Comparison of ENCODE assay signal across 9 mouse cellular contexts in the genomic region with DNA sequence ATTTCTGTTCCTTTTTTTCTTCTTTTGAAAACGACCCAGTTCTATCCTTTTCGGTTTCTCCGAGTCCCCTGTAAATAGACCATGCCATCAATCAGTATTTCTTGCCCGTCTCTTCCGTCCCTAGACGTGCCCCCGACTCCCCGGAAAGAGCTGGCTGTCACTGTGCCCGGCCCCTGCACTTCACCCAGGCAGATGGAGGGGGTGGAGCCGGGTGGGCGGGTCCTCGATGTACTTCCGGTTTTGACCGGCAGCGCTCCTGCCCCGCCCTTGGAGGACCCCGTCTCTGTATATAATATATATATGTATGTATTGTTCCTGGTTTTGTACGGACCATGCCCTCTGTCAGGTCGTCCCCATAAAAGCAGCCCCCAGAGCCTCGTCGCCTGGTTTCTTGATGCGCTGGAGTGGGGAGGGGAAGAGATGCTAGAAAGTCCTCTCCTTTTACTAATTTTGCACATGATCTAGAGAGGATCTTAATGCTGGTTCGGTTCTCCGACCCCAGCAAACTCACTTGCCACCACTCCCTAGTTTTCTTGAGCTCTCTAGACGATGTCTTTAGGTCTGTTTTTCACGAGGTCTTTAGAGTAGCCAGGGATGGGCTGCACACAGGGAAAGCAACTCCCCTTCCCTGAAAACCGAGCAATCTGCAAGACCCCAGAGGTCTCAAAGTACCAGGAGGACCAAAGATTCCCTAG. TPM values are rescaled to one million over a fixed set of nuclear protein-coding genes. Genes with fewer than 3 reads are reported as not detected.
DNase-seq lines count a peak whose midpoint lies in the region; ATAC-seq and TF ChIP-seq lines count a peak whose summit lies in the region.
"Had no signal": no experiment of that assay in that cellular context is flagged by ENCODE, and none has a peak within 500 bp of the region (broad histone marks: within the 10 kb centered on the region; RNA-seq: fewer than 3 reads in every experiment).

No protein-coding gene starts in this region.

- intact Hi-C loops in heart, postnatal 14 days (cut with DNase I) = no loop called here

- TF ChIP-seq RAD21 in MEL (IDR thresholded peaks at IDR 0.05; ENCODE audit: low read depth, low read length) = no peak

- H3K27me3 ChIP-seq in MEL (ENCODE audit: control insufficient read depth in 1 of 2, insufficient read depth in 2 of 2, low read length in 2 of 2) = no peaks in the 10 kb centered on the region
- H3K27me3 ChIP-seq in forebrain, embryonic 13.5 days = no peaks in the 10 kb centered on the region

- H3K36me3 ChIP-seq in MEL (ENCODE audit: control insufficient read depth in 1 of 2, insufficient read depth in 2 of 2, low read length in 2 of 2) = peaks cover 5 to 38% of the 10 kb centered on the region in 2 experiments
- peaks cover 42% of the 10 kb centered on the region for H3K36me3 ChIP-seq in forebrain, embryonic 13.5 days (ENCODE audit: poor library complexity, severe bottlenecking)

- peak; percentile 88 for DNase-seq in MEL (ENCODE audit: low read depth, low spot score)
- peak; percentile 69 for DNase-seq in c-Kit-negative CD71-positive TER-119-positive erythroid progenitor cells, embryonic 14.5 days (ENCODE audit: low read depth, low spot score)
- peak; percentile 81 to 83 for DNase-seq in heart, postnatal 14 days
- DNase-seq in kidney, postnatal 4 days = peak; percentile 91 to 93
- DNase-seq in lung, postnatal 10 days = peak; percentile 91
- peak; percentile 69 for DNase-seq in ovary, postnatal 14 days (ENCODE audit: low spot score)
- peak; percentile 83 for DNase-seq in thymus, postnatal 25 days

- TF ChIP-seq EP300 in MEL (IDR thresholded peaks at IDR 0.05; ENCODE audit: low read depth in 1 of 2, low read length in 2 of 2) = no peak

- peak in 1 of 2 experiments; percentile 39; a peak in 2 of 4 replicates for TF ChIP-seq POLR2A in MEL (IDR thresholded peaks at IDR 0.05; ENCODE audit: control insufficient read depth in 1 of 2, insufficient read depth in 1 of 2, low read depth in 1 of 2, low read length in 2 of 2, poor library complexity in 1 of 2)

- peak overlapping the region; percentile 72 for H3K27ac ChIP-seq in MEL (ENCODE audit: control insufficient read depth, low read depth, low read length)
- H3K27ac ChIP-seq in forebrain, embryonic 13.5 days = peak overlapping the region; percentile 81

- WGBS in forebrain, embryonic 13.5 days = 2% methylated on average over 27 of the region's 27 CpGs

- H3K4me1 ChIP-seq in MEL (ENCODE audit: control insufficient read depth in 1 of 2, insufficient read depth in 2 of 2, low read length in 2 of 2) = peaks cover 0 to 56% of the 10 kb centered on the region in 2 experiments; a peak in 3 of 4 replicates
- peaks cover 40% of the 10 kb centered on the region for H3K4me1 ChIP-seq in forebrain, embryonic 13.5 days

- H3K9me3 ChIP-seq in MEL (replicated peaks; ENCODE audit: insufficient read depth, low read length) = no peaks in the 10 kb centered on the region
- no peaks in the 10 kb centered on the region for H3K9me3 ChIP-seq in forebrain, embryonic 13.5 days (replicated peaks)

- H3K4me3 ChIP-seq in MEL (ENCODE audit: control insufficient read depth in 1 of 2, insufficient read depth in 1 of 2, low read depth in 2 of 2, low read length in 2 of 2) = peak overlapping the region; percentile 31 to 45
- peak overlapping the region; percentile 43 for H3K4me3 ChIP-seq in forebrain, embryonic 13.5 days

- peak overlapping the region; percentile 61 for H3K9ac ChIP-seq in MEL (ENCODE audit: control insufficient read depth, low read depth, low read length, poor library complexity, severe bottlenecking)
- H3K9ac ChIP-seq in forebrain, embryonic 13.5 days = peak overlapping the region; percentile 67

- peak; percentile 67 for ATAC-seq in forebrain, embryonic 13.5 days

- TF ChIP-seq CTCF in MEL (IDR thresholded peaks at IDR 0.05 in 2 of 3, conservative IDR thresholded peaks at IDR 0.05 in 1 of 3; ENCODE audit: control insufficient read depth in 1 of 3, insufficient read depth in 1 of 3, low read depth in 2 of 3, low read length in 3 of 3, poor library complexity in 1 of 3, severe bottlenecking in 1 of 3) = no peak

- peak overlapping the region; percentile 75 for H3K4me2 ChIP-seq in forebrain, embryonic 13.5 days

- H3K79me2 ChIP-seq in MEL (ENCODE audit: control insufficient read depth, insufficient read depth, low read length, poor library complexity) = peaks cover 19% of the 10 kb centered on the region

TF ChIP-seq in MEL, 35 proteins besides CTCF, POLR2A, EP300 and RAD21 (continues in another document):
- TF ChIP-seq ZC3H11A (IDR thresholded peaks at IDR 0.05; ENCODE audit: low read depth, low read length) (no peak), POLR2AphosphoS5 (IDR thresholded peaks at IDR 0.05; ENCODE audit: borderline replicate concordance, low read depth, low read length) (0 out of 2 replicates have a peak, but pooled peaks have one; percentile 49), USF2 (IDR thresholded peaks at IDR 0.05; ENCODE audit: borderline replicate concordance in 1 of 2, insufficient read depth in 1 of 2, low read depth in 1 of 2, low read length in 2 of 2) (no peak), MYC (IDR thresholded peaks at IDR 0.05; ENCODE audit: low read depth, low read length) (no peak), CHD1 (IDR thresholded peaks at IDR 0.05; ENCODE audit: low read depth, low read length) (no peak), TCF12 (IDR thresholded peaks at IDR 0.05; ENCODE audit: low read depth, low read length) (0 out of 2 replicates have a peak, but pooled peaks have one; percentile 33), RCOR1 (IDR thresholded peaks at IDR 0.05; ENCODE audit: low read depth, low read length) (no peak), MAZ (IDR thresholded peaks at IDR 0.05; ENCODE audit: low read depth, low read length) (peak; percentile 97), MEF2A (IDR thresholded peaks at IDR 0.05; ENCODE audit: extremely low read depth, insufficient replicate concordance, low read depth, low read length, poor library complexity, severe bottlenecking) (no peak), CHD2 (IDR thresholded peaks at IDR 0.05; ENCODE audit: low read length) (no peak), GABPA (IDR thresholded peaks at IDR 0.05; ENCODE audit: low read depth, low read length) (no peak), MYB (IDR thresholded peaks at IDR 0.05; ENCODE audit: low read depth, low read length) (no peak), POLR2AphosphoS2 (IDR thresholded peaks at IDR 0.05; ENCODE audit: low read length) (peak; percentile 98), ZKSCAN1 (IDR thresholded peaks at IDR 0.05; ENCODE audit: low read depth, low read length) (peak; percentile 42; the same call in 1 of the 2 replicates), NRF1 (IDR thresholded peaks at IDR 0.05; ENCODE audit: insufficient read depth, low read depth, low read length, poor library complexity, severe bottlenecking) (no peak), BHLHE40 (IDR thresholded peaks at IDR 0.05; ENCODE audit: borderline replicate concordance, low read depth, low read length) (no peak), SMC3 (IDR thresholded peaks at IDR 0.05; ENCODE audit: low read depth, low read length) (no peak), NELFE (IDR thresholded peaks at IDR 0.05; ENCODE audit: low read depth, low read length) (peak; percentile 52; the same call in 1 of the 2 replicates), HCFC1 (IDR thresholded peaks at IDR 0.05; ENCODE audit: low read depth, low read length) (peak; percentile 77), ETS1 (IDR thresholded peaks at IDR 0.05; ENCODE audit: low read depth, low read length) (0 out of 2 replicates have a peak, but pooled peaks have one; percentile 6), ZMIZ1 (IDR thresholded peaks at IDR 0.05; ENCODE audit: low read depth, low read length) (peak; percentile 60; the same call in 1 of the 2 replicates), USF1 (IDR thresholded peaks at IDR 0.05; ENCODE audit: low read depth, low read length) (no peak), ZNF384 (IDR thresholded peaks at IDR 0.05; ENCODE audit: low read depth, low read length) (no peak), SIN3A (IDR thresholded peaks at IDR 0.05; ENCODE audit: low read length) (peak; percentile 73), E2F4 (IDR thresholded peaks at IDR 0.05; ENCODE audit: borderline replicate concordance, low read depth, low read length) (no peak), MAX (IDR thresholded peaks at IDR 0.05; ENCODE audit: low read length) (no peak), TAL1 (IDR thresholded peaks at IDR 0.05; ENCODE audit: low read length) (no peak), UBTF (IDR thresholded peaks at IDR 0.05; ENCODE audit: borderline replicate concordance, insufficient read depth, low read depth, low read length) (no peak)

RNA-seq across cellular contexts. Expression of gene Samd14, which starts 3.0 kb away (rescaled TPM):
- total RNA-seq in MEL (2012; rRNA removed) = 35.8 and 57.6 TPM in 2 replicates
- 1,000 to 10,000 TPM in 1 of 2 experiments, 100 to 1,000 TPM in 1; 101 to 1,219 TPM for polyA plus RNA-seq in MEL (2012; ENCODE audit: insufficient read depth in 1 of 2, insufficient read length in 2 of 2, low read depth in 1 of 2, low replicate concordance in 2 of 2, missing spikeins in 1 of 2)
- polyA plus RNA-seq in forebrain, embryonic 13.5 days (2015; fragmentation: Nextera tagmentation; extraction: Ambion mirVana) = 89.2 and 95.0 TPM in 2 replicates
- 1 to 10 TPM; 2.2 TPM for total RNA-seq in heart, postnatal 14 days (2021)

RNA-seq across cellular contexts. Expression of gene Ppp1r9b, which starts 15.8 kb away (rescaled TPM):
- 113 and 150 TPM in 2 replicates for total RNA-seq in MEL (2012; rRNA removed)
- 100 to 1,000 TPM in 1 of 2 experiments, 10 to 100 TPM in 1; 47.0 to 169 TPM for polyA plus RNA-seq in MEL (2012; ENCODE audit: insufficient read depth in 1 of 2, insufficient read length in 2 of 2, low read depth in 1 of 2, low replicate concordance in 2 of 2, missing spikeins in 1 of 2)
- polyA plus RNA-seq in forebrain, embryonic 13.5 days (2015; fragmentation: Nextera tagmentation; extraction: Ambion mirVana) = 15.8 and 16.3 TPM in 2 replicates
- total RNA-seq in heart, postnatal 14 days (2021) = 10 to 100 TPM; 50.5 to 52.1 TPM

RNA-seq across cellular contexts. Expression of gene Sgca, which starts 30.5 kb away (rescaled TPM):
- total RNA-seq in MEL (2012; rRNA removed) = not detected in 2 replicates
- not detected for polyA plus RNA-seq in MEL (2012; ENCODE audit: insufficient read depth in 1 of 2, insufficient read length in 2 of 2, low read depth in 1 of 2, low replicate concordance in 2 of 2, missing spikeins in 1 of 2)
- not detected in 2 replicates for polyA plus RNA-seq in forebrain, embryonic 13.5 days (2015; fragmentation: Nextera tagmentation; extraction: Ambion mirVana)
- total RNA-seq in heart, postnatal 14 days (2021) = 100 to 1,000 TPM; 135 to 139 TPM

RNA-seq across cellular contexts. Expression of gene Pdk2, which starts 34.5 kb away (rescaled TPM):
- 0.56 and 0.81 TPM in 2 replicates for total RNA-seq in MEL (2012; rRNA removed)
- 1 to 10 TPM in 1 of 2 experiments, not detected in 1; 8.0 TPM for polyA plus RNA-seq in MEL (2012; ENCODE audit: insufficient read depth in 1 of 2, insufficient read length in 2 of 2, low read depth in 1 of 2, low replicate concordance in 2 of 2, missing spikeins in 1 of 2)
- polyA plus RNA-seq in forebrain, embryonic 13.5 days (2015; fragmentation: Nextera tagmentation; extraction: Ambion mirVana) = 19.7 and 20.2 TPM in 2 replicates
- total RNA-seq in heart, postnatal 14 days (2021) = 100 to 1,000 TPM; 297 to 326 TPM

RNA-seq across cellular contexts. Expression of gene Hils1, which starts 39.3 kb away (rescaled TPM):
- total RNA-seq in MEL (2012; rRNA removed) = not detected in 2 replicates
- polyA plus RNA-seq in MEL (2012; ENCODE audit: insufficient read depth in 1 of 2, insufficient read length in 2 of 2, low read depth in 1 of 2, low replicate concordance in 2 of 2, missing spikeins in 1 of 2) = not detected
- not detected in 2 replicates for polyA plus RNA-seq in forebrain, embryonic 13.5 days (2015; fragmentation: Nextera tagmentation; extraction: Ambion mirVana)
- total RNA-seq in heart, postnatal 14 days (2021) = not detected
- polyA plus RNA-seq: large intestine, adult 2 months had no signal

Comparison
In these comparisons a context has a peak if more than half of its experiments do, and no peak if none do; other contexts are left out.
1. Peak in every context shown above with its lines: DNase-seq, ATAC-seq, H3K4me3 ChIP-seq and H3K27ac ChIP-seq.
2. RNA of gene Samd14, which starts 3.0 kb away (total RNA-seq): 35.8 to 57.6 TPM in MEL; 2.2 TPM in heart, postnatal 14 days; every median in the first group is over 10 times any median in the second.
3. RNA of gene Sgca, which starts 30.5 kb away (total RNA-seq): 135 to 139 TPM in heart, postnatal 14 days; not detected in MEL; every median in the first group is over 100 times any median in the second.